Comparison of ENCODE assay signal across 34 mouse cellular contexts in genomic region chr13:56270124-56270523, GRCm38 (mm10). TPM values are rescaled to one million over a fixed set of nuclear protein-coding genes. Genes with fewer than 3 reads are reported as not detected.
DNase-seq lines count a peak whose midpoint lies in the region; ATAC-seq and TF ChIP-seq lines count a peak whose summit lies in the region.
"Had no signal": no experiment of that assay in that cellular context is flagged by ENCODE, and none has a peak within 500 bp of the region (broad histone marks: within the 10 kb centered on the region; RNA-seq: fewer than 3 reads in every experiment).

No protein-coding gene starts in this region.

- H3K27ac ChIP-seq in hindbrain, postnatal 0 days: peak overlapping the region; percentile 22; the same call in 1 of the 2 replicates
- H3K27ac ChIP-seq in hindbrain, embryonic 11.5 days (ENCODE audit: low read depth, low read length): no peak overlapping the region
- H3K27ac ChIP-seq: embryonic facial prominence, embryonic 13.5 days; forebrain, embryonic 12.5 days; hindbrain, embryonic 10.5 days; liver, embryonic 13.5 days; neural tube, embryonic 12.5 days had no signal

- H3K27me3 ChIP-seq in hindbrain, postnatal 0 days (ENCODE audit: insufficient read depth, low read length): no peaks in the 10 kb centered on the region
- H3K27me3 ChIP-seq in hindbrain, embryonic 11.5 days (ENCODE audit: control insufficient read depth, insufficient read depth, low read length): peaks cover 12% of the 10 kb centered on the region
- H3K27me3 ChIP-seq: Patski had no signal

- ATAC-seq in hindbrain, postnatal 0 days: peak; percentile 73; the same call in 1 of the 2 replicates
- no peak for ATAC-seq in hindbrain, embryonic 11.5 days (ENCODE audit: low FRiP score)
- ATAC-seq: inflammation-experienced regulatory T-cells, adult 6 months; Patski had no signal

- intact Hi-C loops in left cerebral cortex, postnatal 14 days (cut with DNase I): no loop called here

- H3K4me1 ChIP-seq in hindbrain, postnatal 0 days (ENCODE audit: insufficient read depth, low read length): no peaks in the 10 kb centered on the region
- H3K4me1 ChIP-seq in hindbrain, embryonic 11.5 days (replicated peaks; ENCODE audit: control insufficient read depth, insufficient read depth, low read length): 0 out of 2 replicates have a peak, but pooled peaks cover 4% of the 10 kb centered on the region
- H3K4me1 ChIP-seq: embryonic facial prominence, embryonic 13.5 days; heart, embryonic 12.5 days; liver, embryonic 13.5 days; megakaryocyte, embryonic 14.5 days; neural tube, embryonic 12.5 days had no signal

- H3K4me2 ChIP-seq in hindbrain, postnatal 0 days (ENCODE audit: low read depth, low read length): no peak overlapping the region
- H3K4me2 ChIP-seq in hindbrain, embryonic 11.5 days (replicated peaks; ENCODE audit: low read depth, low read length): no peak overlapping the region
- H3K4me2 ChIP-seq: embryonic facial prominence, embryonic 13.5 days; forebrain, embryonic 12.5 days; heart, embryonic 12.5 days; liver, embryonic 13.5 days; neural tube, embryonic 12.5 days had no signal

- no peak for TF ChIP-seq CTCF in hindbrain, postnatal 0 days (IDR thresholded peaks at IDR 0.05; ENCODE audit: low read depth)

- no peak overlapping the region for H3K4me3 ChIP-seq in hindbrain, postnatal 0 days (ENCODE audit: low read length)
- no peak overlapping the region for H3K4me3 ChIP-seq in hindbrain, embryonic 11.5 days (ENCODE audit: low read depth, low read length)
- H3K4me3 ChIP-seq: embryonic facial prominence, embryonic 13.5 days; erythroblast, embryonic 14.5 days; forebrain, embryonic 12.5 days; heart, embryonic 12.5 days; hindbrain, embryonic 10.5 days; liver, embryonic 13.5 days; megakaryocyte, embryonic 14.5 days; neural tube, embryonic 12.5 days had no signal

- H3K9me3 ChIP-seq in hindbrain, postnatal 0 days (ENCODE audit: low read length): 0 out of 2 replicates have a peak, but pooled peaks cover 3% of the 10 kb centered on the region
- H3K9me3 ChIP-seq in hindbrain, embryonic 11.5 days (ENCODE audit: control insufficient read depth, low read length): no peaks in the 10 kb centered on the region
- H3K9me3 ChIP-seq: liver, embryonic 13.5 days had no signal

- H3K9ac ChIP-seq in hindbrain, postnatal 0 days (replicated peaks; ENCODE audit: low read length): no peak overlapping the region
- no peak overlapping the region for H3K9ac ChIP-seq in hindbrain, embryonic 11.5 days (ENCODE audit: low read depth, low read length)
- H3K9ac ChIP-seq: embryonic facial prominence, embryonic 13.5 days; forebrain, embryonic 12.5 days; heart, embryonic 12.5 days; liver, embryonic 13.5 days; neural tube, embryonic 12.5 days had no signal

- 48% methylated on average over 13 of the region's 13 CpGs for WGBS in hindbrain, postnatal 0 days
- WGBS in hindbrain, embryonic 11.5 days: 72% methylated on average over 13 of the region's 13 CpGs

- DNase-seq in hindbrain, postnatal 0 days (ENCODE audit: low spot score): peak; percentile 47
- DNase-seq in hindbrain, embryonic 11.5 days (ENCODE audit: low spot score): no peak
- DNase-seq in left cerebral cortex, postnatal 14 days (ENCODE audit: low spot score in 2 of 2): peak; percentile 41 to 44
- DNase-seq in left cerebral cortex, adult 11 months (ENCODE audit: low spot score): no peak
- peak; percentile 17 for DNase-seq in brain, adult 2 months (ENCODE audit: low read depth, low spot score)
- peak; percentile 19 to 37 for DNase-seq in frontal cortex, postnatal 14 days (ENCODE audit: low spot score in 2 of 2)
- no peak for DNase-seq in kidney, postnatal 14 days
- DNase-seq: adrenal gland, adult 2 months; cerebellum, adult 18-20 months; cerebellum, postnatal 14 days; embryo, embryonic 11 days; gastrocnemius, postnatal 25 days; heart, adult 18-20 months; heart, postnatal 10 days; kidney, adult 18-20 months; liver, embryonic 13.5 days; lung, adult 2 months; lung, postnatal 36 days; midbrain, embryonic 14.5 days; spleen, adult 18-20 months had no signal

- H3K36me3 ChIP-seq in hindbrain, postnatal 0 days (ENCODE audit: insufficient read depth, low read length): no peaks in the 10 kb centered on the region
- no peaks in the 10 kb centered on the region for H3K36me3 ChIP-seq in hindbrain, embryonic 11.5 days (ENCODE audit: control insufficient read depth, insufficient read depth, low read length)
- H3K36me3 ChIP-seq: embryonic facial prominence, embryonic 13.5 days; forebrain, embryonic 12.5 days; heart, embryonic 12.5 days; hindbrain, embryonic 10.5 days; liver, embryonic 13.5 days; neural tube, embryonic 12.5 days had no signal

RNA-seq across cellular contexts. Expression of gene Neurog1, which starts 18.2 kb away (rescaled TPM):
- total RNA-seq in hindbrain, postnatal 0 days (2014; rRNA removed): 0.14 and 0.42 TPM in 2 replicates
- 0.10 and 0.30 TPM in 2 replicates for polyA plus RNA-seq in hindbrain, postnatal 0 days (2015; fragmentation: Nextera tagmentation; extraction: Ambion mirVana)
- 30.6 and 37.4 TPM in 2 replicates for polyA plus RNA-seq in hindbrain, embryonic 11.5 days (2014; fragmentation: Nextera tagmentation; extraction: Ambion mirVana)
- total RNA-seq in left cerebral cortex, postnatal 14 days (2021): not detected
- total RNA-seq: adrenal gland, adult 2 months; adrenal gland, postnatal 4 days; gastrocnemius, postnatal 25 days; heart, adult 18-20 months; heart, postnatal 10 days; left cerebral cortex, postnatal 10 days had no signal
- polyA plus RNA-seq: adrenal gland, adult 2 months; erythroblast, embryonic 14.5 days; heart, embryonic 12.5 days; inflammation-experienced regulatory T-cells, adult 6 months; kidney, embryonic 16.5 days; large intestine, adult 2 months; liver, embryonic 13.5 days; lung, adult 2 months; urinary bladder, adult 2 months had no signal

RNA-seq across cellular contexts. Expression of gene Cxcl14, which starts 26.2 kb away (rescaled TPM):
- total RNA-seq in hindbrain, postnatal 0 days (2014; rRNA removed): 17.5 and 20.2 TPM in 2 replicates
- 19.2 and 19.9 TPM in 2 replicates for polyA plus RNA-seq in hindbrain, postnatal 0 days (2015; fragmentation: Nextera tagmentation; extraction: Ambion mirVana)
- polyA plus RNA-seq in hindbrain, embryonic 11.5 days (2014; fragmentation: Nextera tagmentation; extraction: Ambion mirVana): 19.3 and 23.4 TPM in 2 replicates
- 100 to 1,000 TPM; 125 to 136 TPM for total RNA-seq in left cerebral cortex, postnatal 14 days (2021)
- polyA plus RNA-seq: erythroblast, embryonic 14.5 days; inflammation-experienced regulatory T-cells, adult 6 months had no signal

Comparison
In these comparisons a context has a peak if more than half of its experiments do, and no peak if none do; other contexts are left out.
1. DNase-seq: peak in hindbrain, postnatal 0 days (single experiment), left cerebral cortex, postnatal 14 days (2 of 2), brain, adult 2 months (single experiment) and frontal cortex, postnatal 14 days (2 of 2); none in hindbrain, embryonic 11.5 days (single experiment), left cerebral cortex, adult 11 months (single experiment) and kidney, postnatal 14 days (single experiment).